Mouse (Mus musculus): Measurements from ENCODE around the gene Pitpnc1.
A peak's percentile ranks its signal among the peaks of the same experiment; 100 is the strongest.

Pitpnc1 gene

DNA sequence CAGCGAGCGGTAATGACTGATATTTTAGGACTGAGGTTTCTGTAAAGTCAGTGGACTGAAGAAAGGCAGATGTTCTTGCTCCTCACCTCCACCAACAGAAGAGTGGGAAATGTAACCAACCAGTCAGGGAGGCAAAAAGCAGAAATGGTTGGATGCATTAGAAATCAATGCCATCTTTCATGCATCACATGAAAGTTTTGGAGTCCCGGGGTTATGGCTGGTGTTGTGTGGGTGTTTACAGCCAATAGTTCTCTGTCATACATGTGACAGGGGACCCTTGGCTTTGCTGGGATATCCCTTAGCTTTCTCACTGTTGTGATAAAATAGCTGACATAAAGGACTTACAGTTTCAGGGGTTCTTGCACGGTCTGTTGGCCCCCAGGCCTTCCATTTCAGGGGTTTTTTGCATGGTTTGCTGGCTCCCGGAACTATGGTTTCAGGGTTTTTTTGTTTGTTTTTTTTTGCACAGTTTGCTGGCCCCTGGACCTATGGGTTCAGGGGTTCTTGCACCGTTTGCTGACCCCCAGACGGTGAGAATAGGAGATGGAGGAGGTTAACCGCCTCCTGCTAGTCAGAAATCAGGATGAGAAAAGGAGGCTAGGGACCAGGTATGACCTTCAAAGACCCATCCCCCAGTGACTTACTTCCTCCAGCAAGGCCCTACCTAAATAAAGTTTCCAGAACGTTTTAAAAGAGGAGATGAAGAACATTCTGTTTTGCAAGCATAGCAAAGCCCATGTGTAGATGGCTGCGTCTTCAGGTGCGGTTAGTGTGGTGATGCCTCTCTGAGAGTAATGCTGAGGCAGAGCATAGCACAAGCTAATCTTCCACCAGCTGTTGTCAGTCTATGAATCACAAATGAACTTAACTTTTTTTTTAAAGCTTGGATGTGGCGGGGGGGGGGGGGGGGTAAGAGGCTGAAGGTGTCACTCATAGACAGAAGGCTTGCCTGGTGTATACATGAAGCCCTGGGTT, 27.1 kb downstream of the Pitpnc1 start:
- ATAC-seq (ENCODE audit: low TSS enrichment) = no peak

DNA sequence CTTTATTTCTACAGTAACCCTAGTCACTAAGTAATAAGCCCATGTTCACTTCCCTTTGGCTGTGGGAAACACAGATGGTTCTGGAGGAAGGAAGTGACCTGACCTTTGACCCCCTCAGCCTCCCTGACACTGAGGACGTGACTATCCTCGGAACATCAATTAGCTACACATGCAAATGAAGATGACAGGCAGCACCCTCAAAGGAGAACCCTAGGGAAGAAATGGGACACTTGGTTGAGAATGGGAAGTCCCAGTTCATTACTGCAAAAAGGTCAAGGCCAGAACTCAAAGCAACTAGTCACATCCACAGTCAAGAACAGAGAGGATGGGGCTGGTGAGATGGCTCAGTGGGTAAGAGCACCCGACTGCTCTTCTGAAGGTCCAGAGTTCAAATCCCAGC, 29.4 kb downstream of the Pitpnc1 start:
- ATAC-seq (ENCODE audit: low TSS enrichment) = no peak

DNA sequence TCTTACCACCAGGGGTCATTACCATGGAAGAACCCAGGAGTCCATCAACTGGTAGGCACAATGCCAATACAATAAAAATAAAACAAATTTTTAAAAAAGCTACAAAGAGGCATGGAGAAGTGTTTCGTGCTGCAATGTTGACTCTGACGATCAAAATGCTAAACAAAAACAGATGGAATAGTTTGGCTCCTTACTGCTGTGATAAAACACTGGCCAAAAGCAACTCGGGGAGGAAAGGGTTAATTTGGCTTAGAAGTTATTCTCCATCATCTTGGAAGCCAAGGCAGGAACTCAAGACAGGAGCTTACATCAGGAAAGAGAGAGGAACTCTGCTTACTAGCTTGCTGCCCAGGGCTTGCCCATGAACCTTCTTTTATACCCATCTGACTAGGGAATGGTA, 32.4 kb downstream of the Pitpnc1 start:
- ATAC-seq (ENCODE audit: low TSS enrichment) = no peak

DNA sequence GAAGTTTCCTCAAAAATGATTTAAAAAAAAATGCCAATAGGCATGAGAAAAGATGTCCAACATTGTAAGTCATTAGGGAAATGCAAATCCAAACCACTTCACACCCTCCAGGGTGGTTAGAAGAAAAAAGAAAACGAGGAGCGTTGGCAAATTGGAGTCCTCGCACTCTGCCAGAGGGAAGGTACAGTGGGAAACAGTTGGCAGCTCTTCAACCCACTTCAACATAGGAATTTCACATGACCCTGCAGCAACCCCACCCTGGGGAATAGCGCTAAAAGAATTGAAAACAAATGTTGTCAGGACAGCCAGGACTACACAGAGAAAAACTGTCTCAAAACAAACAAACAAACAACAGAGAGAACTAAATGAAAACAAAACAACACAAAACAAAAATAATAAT, 32.8 kb downstream of the Pitpnc1 start:
- ATAC-seq (ENCODE audit: low TSS enrichment) = no peak

DNA sequence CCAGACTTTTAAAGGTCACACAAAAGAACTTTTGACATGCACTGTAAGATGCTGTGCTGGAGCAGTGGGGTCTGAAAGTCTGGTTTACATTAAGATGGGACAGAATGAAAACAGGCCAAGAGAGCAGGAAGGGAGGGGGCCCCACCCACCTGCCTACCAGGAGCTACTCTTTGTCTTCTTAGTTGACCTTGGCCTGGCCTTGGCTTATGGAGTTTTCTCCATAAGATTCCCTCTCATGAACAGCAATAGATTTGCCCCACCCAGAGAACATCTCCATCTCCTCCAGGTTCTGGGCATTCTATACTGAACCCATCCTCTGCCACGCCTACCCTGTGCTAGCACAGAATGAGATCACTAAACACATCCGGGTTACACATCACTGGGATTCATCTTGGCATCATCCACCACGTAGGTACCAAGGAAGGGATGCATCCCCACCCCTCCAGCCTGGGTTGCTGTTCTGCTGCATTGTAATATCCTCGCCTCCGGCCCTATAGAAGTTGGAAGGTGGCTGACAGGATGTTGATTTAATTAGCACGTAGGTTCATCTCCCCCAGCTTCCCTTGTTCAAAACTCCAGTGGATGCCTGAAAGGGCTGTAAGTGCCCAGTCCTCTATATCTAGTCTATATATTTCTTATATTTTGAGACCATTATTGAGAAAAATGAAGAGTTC, 34.6 kb downstream of the Pitpnc1 start:
- no peak for ATAC-seq (ENCODE audit: low TSS enrichment)

DNA sequence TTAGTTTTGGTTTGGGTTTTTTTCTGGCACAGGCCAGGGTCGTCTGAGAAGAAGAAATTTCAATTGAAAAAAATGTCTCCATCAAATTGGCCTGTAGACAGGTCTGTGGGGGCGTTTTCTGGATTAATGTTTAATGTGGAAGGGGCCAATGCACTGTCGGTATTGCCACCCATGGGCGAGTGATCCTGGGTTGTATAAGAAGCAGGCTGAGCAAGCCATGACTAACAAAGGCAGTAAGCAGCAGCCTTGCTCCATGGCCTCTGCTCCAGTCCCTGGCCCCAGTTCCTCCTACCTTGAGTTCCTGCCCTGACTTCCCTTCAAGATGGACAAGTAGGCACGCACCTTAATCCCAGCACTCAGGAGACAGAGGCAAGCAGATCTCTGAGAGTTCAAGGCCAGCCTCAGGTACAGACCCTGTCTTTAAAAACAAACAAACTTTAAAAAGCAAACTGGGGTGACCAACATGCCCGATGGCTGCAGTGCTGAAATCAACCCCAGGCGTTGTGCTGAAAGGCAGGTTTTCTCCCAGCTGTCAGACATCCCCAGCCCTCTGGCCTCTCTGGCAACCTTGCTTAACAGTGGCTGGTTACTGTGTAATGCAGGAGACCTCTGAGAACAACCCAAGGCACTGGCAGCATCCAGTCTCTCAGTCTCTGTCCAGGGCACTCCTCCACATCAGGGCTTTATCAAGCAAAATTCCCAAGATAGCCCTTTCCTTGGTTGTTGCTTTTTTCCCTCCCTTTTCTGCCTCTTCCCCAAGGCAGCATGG, 39.1 kb downstream of the Pitpnc1 start:
- no peak for ATAC-seq (ENCODE audit: low TSS enrichment)

DNA sequence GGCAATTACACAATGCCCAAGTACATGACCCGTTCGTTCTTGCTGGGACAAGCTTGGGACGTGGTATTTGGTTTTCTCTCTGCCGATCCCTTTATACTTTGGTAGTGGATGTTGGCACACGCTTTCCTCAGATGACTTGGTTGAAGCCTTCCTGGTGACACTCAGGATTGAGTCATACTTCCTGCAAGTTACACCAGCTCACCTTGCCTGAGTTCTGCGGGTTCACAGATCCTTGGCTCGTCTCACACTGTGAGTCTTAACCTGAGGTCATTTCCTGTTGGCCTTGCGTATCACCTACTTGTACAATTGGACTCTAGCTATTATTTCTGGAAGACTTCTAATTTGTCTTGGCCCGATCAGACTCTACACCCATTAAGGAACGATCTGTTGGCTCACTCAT, 42.5 kb downstream of the Pitpnc1 start:
- ATAC-seq (ENCODE audit: low TSS enrichment) = no peak

DNA sequence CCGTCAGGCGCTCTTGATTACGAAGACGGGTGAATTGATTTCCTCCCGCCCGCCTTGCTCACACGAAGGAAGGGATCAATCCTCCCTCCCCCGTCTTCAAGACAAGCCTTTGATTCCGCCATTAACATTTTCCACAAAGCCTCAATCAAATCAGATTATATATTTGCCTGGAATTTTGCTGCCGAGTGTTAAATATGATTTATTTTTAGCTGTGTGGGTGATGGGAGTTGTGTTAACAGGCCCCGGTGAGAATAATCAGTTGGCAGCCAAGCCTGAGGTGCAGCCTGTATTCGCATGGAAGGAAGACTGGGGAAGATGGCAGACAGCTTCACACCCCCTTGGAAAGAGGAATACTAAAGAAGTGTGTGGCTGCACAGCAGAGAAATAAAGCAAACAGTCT, 46.3 kb downstream of the Pitpnc1 start:
- ATAC-seq (ENCODE audit: low TSS enrichment) = 0 out of 2 replicates have a peak, but pooled peaks have one; percentile 41

DNA sequence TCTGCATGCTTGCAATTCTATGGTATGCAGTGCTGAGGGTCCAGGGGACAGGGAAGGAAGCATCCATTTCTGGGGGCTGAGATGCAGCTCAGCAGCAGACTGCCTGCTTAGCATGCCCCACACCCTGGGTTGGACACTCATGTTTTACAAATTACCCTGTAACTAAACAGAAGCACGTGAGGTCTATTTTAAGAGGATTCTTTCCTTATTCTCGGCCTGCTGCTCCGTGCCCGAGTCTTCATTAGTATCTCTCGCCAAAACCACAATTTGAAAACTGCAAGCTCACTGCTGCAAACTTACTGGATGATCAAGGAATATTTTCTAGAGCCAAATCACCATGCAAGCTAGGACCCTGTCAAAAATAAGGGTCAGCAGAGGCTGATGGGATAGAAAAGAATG, 48.1 kb downstream of the Pitpnc1 start:
- no peak; the same call in 1 of the 2 replicates for ATAC-seq (ENCODE audit: low TSS enrichment)

DNA sequence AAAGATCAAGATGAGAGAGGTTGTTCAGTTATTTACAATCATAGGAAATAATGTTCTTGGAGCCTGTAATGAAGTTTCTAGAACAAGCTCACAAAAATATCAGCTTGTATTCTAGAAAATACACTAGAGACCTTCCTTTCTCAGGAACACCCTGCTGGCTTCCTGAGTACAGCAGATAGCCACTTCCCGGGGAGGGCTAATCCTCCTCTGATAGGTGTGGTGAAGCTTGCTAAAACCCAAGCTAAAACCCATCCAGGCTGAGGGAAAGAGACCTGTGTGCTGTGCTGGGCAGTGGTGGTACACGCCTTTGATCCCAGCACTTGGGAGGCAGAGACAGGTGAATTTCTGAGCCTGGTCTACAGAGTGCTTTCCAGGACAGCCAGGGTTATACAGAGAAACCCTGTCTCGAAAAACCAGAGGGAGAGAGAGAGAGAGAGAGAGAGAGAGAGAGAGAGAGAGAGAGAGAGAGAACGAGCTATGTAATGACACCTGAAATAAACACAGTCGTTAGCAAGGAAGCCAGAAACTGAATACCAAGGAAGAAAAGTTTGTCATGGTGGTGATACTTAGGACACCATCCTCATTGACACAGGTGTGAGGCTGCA, 48.6 kb downstream of the Pitpnc1 start:
- ATAC-seq (ENCODE audit: low TSS enrichment) = no peak

DNA sequence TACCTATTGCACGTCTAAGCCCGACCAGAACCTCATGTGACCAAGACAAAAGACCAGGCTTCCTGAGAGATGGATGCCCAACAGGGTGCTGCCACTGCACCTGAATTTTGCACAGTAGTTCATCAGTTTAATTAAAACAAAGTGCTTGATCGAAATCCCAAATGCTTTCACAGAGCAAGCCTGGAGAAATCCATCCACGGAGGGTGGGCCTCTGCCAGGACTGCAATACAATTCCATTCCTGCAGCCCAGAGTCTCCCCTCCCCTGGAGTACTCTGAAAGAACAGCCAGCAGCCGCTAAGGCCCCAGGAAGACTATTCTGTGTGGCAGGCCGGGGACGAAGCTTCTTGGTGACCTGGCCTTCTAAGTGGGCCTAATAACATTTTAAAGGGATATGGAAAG, 50.6 kb downstream of the Pitpnc1 start:
- no peak for ATAC-seq (ENCODE audit: low TSS enrichment)

DNA sequence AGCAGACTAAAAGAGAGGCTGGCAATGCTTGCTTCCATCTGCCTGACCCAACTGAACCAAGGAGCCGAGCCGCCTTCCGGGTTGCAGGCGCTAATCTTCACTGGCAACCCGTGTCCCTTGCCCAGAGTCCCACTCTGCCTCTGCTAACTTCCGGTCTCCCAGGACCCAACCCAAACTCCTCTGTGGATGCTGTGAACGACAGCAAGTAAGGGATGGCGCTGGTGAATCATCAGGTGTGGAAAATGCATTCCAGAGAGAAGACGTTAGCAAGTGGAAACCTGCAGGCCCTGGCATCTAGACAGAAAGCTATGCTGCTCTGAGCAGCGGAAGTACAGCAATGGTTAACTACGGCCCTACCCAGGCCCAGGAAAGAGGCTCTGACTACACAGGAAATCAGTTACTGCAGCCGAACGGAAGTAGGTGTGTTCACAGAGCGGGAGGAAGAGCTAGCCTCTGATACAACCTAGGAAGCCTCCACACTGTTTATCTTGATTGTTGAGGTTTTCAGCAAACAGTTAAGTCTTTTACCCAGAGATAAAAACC, 53.4 kb downstream of the Pitpnc1 start:
- peak; percentile 42 for ATAC-seq (ENCODE audit: low TSS enrichment)

DNA sequence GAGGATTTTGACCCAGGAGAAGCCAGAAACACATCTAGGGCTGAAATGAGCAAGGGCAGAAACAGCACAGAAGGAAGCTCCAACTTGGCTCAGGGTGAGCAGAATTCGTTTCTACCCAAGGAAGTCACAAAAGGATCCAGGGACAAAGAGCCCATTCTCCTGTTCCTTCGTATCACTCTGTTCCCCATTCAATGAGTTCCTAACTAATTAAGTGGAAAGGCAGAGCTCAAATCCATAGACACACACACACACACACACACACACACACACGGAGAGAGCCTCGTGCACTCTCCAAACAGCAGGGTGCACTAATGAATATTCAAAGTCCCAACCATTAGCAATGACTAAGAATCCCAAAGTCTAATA, 54.0 kb downstream of the Pitpnc1 start:
- no peak for ATAC-seq (ENCODE audit: low TSS enrichment)

DNA sequence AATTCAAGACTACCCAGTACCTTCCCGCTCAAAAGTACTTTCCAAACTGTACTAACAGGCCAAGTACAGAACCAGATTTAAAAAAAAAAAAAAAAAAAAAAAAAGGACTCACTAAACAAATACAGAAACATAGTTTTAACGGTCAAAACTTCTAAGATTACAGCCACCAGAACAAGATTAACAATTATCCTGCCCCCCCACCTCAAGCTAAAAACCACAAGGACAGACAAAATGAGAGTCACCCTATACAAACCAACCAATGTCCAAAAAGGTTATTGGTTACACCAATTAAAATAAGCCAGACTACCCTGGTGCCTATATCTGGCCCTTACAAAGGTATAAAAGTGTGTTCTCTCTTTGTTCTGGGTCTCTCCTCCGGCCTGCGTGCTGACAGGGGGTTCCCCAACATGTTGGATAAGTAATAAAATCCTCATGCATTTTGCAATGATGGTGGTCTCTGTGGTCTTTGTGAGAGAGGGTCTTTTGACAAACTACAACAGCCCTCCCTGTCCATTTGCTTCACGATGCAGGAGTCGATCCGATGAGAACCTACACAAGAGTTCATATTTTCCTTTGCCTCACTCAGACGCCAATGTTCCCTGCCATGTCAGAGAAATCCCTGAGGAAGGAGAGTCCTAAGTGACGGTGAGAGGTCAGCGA, 54.5 kb downstream of the Pitpnc1 start:
- no peak for ATAC-seq (ENCODE audit: low TSS enrichment)

DNA sequence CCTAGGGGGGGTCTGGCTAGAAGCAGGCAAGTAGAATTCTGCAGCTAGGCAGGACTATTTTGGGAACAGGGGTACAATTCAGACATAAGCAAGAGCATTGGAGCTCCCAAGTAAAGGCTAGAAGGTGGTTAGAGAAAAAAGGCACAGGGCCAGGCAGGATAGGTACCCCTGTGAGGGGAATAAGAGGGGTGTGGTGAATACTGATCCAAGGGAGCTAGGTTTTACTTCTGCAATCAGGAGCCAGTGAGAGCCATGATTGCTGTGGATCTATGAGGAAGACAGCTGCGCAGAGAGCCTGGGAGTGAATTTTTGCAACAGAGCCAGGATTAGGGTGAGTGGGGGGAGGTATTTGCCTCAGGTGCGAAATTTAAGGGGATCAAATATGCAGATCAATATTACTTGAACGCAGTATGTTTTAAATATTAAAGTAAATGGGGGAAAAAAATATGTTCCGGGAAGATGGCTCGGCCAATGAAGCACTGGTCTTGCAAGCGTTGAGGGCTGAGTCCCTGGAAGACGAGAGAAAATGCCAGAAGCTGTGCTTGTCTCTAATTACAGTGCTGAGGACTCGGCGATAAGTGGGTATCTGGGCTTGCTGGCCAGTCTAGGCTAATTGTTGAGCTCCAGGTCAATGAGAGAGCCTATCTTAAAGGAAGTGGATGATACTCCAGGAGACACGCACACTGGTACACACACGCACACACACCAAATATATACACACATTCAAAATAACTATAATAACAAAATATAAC, 55.3 kb downstream of the Pitpnc1 start:
- peak; percentile 36; the same call in 1 of the 2 replicates for ATAC-seq (ENCODE audit: low TSS enrichment)

DNA sequence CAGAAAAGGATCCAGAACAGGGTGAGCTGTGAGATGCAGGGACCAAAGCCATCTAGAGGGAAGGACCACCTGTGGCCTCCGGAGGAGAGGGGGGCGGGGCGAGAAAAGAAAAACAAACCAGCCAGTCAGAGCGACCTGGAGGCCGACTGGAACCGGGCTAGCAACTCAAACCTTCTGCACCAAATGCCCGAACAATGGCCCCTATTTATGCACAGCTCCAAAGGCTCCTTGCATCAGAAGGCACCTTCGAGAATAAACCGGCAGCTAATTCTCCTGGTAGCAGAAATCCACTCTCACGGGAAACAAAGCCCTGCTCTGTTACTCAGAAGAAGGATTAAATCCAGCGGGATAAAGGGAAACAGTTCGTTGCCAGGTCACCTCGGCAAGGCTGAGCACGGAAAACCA, 57.2 kb downstream of the Pitpnc1 start:
- ATAC-seq (ENCODE audit: low TSS enrichment) = peak; percentile 53

DNA sequence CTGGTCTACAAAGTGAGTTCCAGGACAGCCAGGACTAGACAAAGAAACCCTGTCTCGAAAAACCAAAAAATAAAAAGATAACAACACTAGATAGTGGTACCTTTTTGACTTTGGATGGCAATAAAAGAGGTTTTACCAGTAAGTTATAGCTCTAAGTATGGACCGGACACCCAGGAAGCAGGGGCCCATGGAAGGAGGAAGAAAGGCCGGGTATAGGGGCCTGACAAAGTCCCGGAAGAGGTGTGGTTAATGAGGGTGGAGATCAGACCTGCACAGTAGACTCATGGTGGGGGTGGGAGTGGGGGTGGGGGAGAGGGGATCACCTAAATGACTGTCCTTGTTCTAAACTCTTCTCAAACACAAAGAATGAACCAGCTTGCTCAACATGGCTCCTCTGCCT, 58.4 kb downstream of the Pitpnc1 start:
- ATAC-seq (ENCODE audit: low TSS enrichment) = no peak

DNA sequence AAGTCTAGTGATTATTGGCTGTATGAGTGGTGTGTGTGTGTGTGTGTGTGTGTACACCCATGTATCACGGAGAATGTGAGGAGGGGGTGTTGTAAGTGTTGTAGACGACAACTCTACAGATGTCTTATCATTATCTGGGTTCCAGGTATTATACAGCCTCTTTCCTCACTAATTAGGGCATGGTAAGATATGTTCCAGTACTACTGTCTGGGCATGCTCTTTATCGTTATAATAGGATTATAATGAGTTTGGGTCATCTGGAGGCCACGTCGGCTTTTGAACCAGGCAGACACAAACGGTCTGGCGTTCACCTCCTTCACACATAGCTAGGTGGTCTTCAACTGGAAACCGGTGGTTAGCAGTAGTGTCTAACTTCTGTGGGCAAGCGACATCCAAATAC, 58.9 kb downstream of the Pitpnc1 start:
- ATAC-seq (ENCODE audit: low TSS enrichment) = no peak

DNA sequence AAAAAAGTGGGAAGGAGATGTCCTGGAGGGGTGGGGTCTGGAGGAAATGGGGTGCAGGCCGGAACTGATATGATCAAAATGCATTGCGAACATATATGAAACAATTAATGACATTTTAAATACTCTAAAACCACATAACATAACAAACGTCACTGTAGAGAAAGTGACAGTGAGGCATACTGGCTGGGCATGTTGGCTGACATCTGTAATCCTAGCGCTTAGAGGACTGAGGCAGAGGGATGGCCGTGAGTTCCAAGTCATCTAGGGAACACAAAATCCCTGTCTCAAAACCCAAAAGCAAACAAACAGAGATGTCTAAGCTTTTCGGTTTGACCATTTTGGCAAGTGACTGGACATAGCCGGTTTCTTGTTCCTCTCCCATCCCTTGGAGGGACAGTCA, 59.7 kb downstream of the Pitpnc1 start:
- no peak for ATAC-seq (ENCODE audit: low TSS enrichment)

DNA sequence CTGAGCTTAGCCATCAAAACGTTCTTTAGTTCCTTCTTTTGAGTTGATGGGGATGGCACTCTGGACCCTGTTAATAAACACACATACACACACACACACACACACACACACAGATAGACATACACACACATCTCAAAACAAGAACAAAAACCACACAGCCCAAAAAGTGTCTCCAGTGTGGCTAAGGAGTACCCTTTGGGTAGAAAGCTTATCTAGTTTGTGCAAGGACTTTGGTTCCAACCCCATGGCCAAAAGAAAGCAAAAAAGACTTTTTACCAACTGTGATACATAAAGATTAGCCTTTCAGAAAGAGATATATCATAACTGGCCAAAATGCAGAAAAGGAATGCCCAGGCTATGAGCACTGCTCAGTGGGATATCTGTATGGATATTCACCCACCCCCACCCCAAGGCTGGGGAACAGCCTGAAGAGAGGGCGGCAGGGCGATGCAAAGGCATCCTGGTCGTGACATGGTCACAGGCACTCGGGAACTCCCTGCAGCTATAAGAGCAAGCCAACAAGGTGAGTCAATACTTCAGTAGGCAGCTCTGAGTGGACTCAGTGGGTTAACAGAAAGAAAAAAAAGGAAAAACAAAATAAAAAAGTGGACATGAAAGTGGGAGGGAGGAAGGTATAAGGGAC, 60.3 kb downstream of the Pitpnc1 start:
- ATAC-seq (ENCODE audit: low TSS enrichment) = no peak

Measured in frontal cortex, adult (tissue).